Mouse (Mus musculus) CH12.LX (cell line): ENCODE results near the gene Mrps18b.

Source experiments
- CTCF ChIP-seq, 2 experiments: IDR thresholded peaks in 1 of 2; conservative IDR thresholded peaks in 1 of 2; 2 replicates each; pipeline ENCODE4 v1.5.1; 2011 to 2012; ENCODE audit warnings: low read depth in 2 of 2, low read length in 2 of 2, improper control_type of control experiment in 1 of 2, inconsistent platforms in 1 of 2, mild to moderate bottlenecking in 1 of 2, moderate library complexity in 1 of 2
- E2F4 ChIP-seq: IDR thresholded peaks from 2 replicates; pipeline ENCODE4 v1.6.1; 2011; ENCODE audit warnings: low read depth, low read length, improper control_type of control experiment; ENCODE audit not compliant: insufficient replicate concordance
- ELF1 ChIP-seq: IDR thresholded peaks from 2 replicates; pipeline ENCODE4 v1.6.1; 2014; ENCODE audit warnings: low read depth, mild to moderate bottlenecking, inconsistent platforms, low read length, improper control_type of control experiment
- EP300 ChIP-seq: IDR thresholded peaks from 2 replicates; pipeline ENCODE4 v1.6.1; 2011; ENCODE audit warnings: low read length, improper control_type of control experiment
- HCFC1 ChIP-seq: IDR thresholded peaks from 2 replicates; pipeline ENCODE4 v1.6.1; 2012; ENCODE audit warnings: low read depth, mild to moderate bottlenecking, inconsistent platforms, low read length, improper control_type of control experiment
- JUND ChIP-seq: conservative IDR thresholded peaks from 2 replicates; pipeline ENCODE4 v1.6.1; 2011; ENCODE audit warnings: low read depth, low read length, improper control_type of control experiment
- MYC ChIP-seq: IDR thresholded peaks from 2 replicates; pipeline ENCODE4 v1.6.1; 2011; ENCODE audit warnings: low read depth, mild to moderate bottlenecking, improper control_type of control experiment, low read length
- NELFE ChIP-seq: IDR thresholded peaks from 2 replicates; pipeline ENCODE4 v1.6.1; 2011; ENCODE audit warnings: low read depth, low read length, improper control_type of control experiment
- POLR2A ChIP-seq: IDR thresholded peaks from 2 replicates; pipeline ENCODE4 v1.6.1; 2011; ENCODE audit warnings: low read depth, mild to moderate bottlenecking, improper control_type of control experiment, low read length
- RAD21 ChIP-seq: IDR thresholded peaks from 2 replicates; pipeline ENCODE4 v1.6.1; 2011; ENCODE audit warnings: low read depth, mild to moderate bottlenecking, low read length, improper control_type of control experiment, moderate library complexity
- RCOR1 ChIP-seq: conservative IDR thresholded peaks from 2 replicates; pipeline ENCODE4 v1.6.1; 2012; ENCODE audit warnings: low read depth, mild to moderate bottlenecking, inconsistent platforms, low read length, improper control_type of control experiment
- SMC3 ChIP-seq: IDR thresholded peaks from 2 replicates; pipeline ENCODE4 v1.6.1; 2011; ENCODE audit warnings: low read depth, low read length, improper control_type of control experiment
- TCF12 ChIP-seq: IDR thresholded peaks from 2 replicates; pipeline ENCODE4 v1.6.1; 2014; ENCODE audit warnings: low read depth, mild to moderate bottlenecking, inconsistent platforms, low read length, improper control_type of control experiment
- ZKSCAN1 ChIP-seq: IDR thresholded peaks from 2 replicates; pipeline ENCODE4 v1.6.1; 2012; ENCODE audit warnings: low read depth, inconsistent platforms, low read length, improper control_type of control experiment, borderline replicate concordance

GRCm38 (mm10) chr17:35921710-35922109 is 5.5 kb upstream of the Mrps18b start:
- no peak for TF ChIP-seq E2F4
- TF ChIP-seq JUND: no peak
- TF ChIP-seq RCOR1: no peak
- TF ChIP-seq CTCF (conservative IDR thresholded peaks at IDR 0.05 in 1 of 2, IDR thresholded peaks at IDR 0.05 in 1 of 2; ENCODE audit: low read depth in 2 of 2, low read length in 2 of 2): no peak
- TF ChIP-seq ELF1: no peak
- TF ChIP-seq SMC3: no peak
- no peak for TF ChIP-seq ZKSCAN1
- no peak; the same call in 1 of the 2 replicates for TF ChIP-seq POLR2A
- no peak for TF ChIP-seq RAD21
- TF ChIP-seq HCFC1: no peak
- TF ChIP-seq TCF12: no peak
- TF ChIP-seq MYC: 0 out of 2 replicates have a peak, but pooled peaks have one; percentile 1
- no peak for TF ChIP-seq NELFE
- TF ChIP-seq EP300: no peak
